Mouse (Mus musculus): ENCODE measurements around the gene Kcnip3.

- TF ChIP-seq CTCF (conservative IDR thresholded peaks at IDR 0.05; ENCODE audit: insufficient read depth, insufficient read length, low read depth, low read length) (no peak), POLR2A (IDR thresholded peaks at IDR 0.05; ENCODE audit: low read depth, low read length) (no peak)
Measured at GRCm38 (mm10) chr2:127472279-127472678, 49.6 kb downstream of the Kcnip3 start.
